Mouse (Mus musculus) 3134 (cell line): ENCODE measurements around the gene Dars2.
A peak's percentile ranks its signal among the peaks of the same experiment; 100 is the strongest.

Experiments
- DNase-seq: peaks from one replicate; pipeline ENCODE4 v3.0.0-alpha.2; 2011; ENCODE audit warnings: low spot score; ENCODE audit not compliant: insufficient read length; ENCODE audit errors: extremely low read depth

Gene Dars2

GRCm38 (mm10) chr1:161070352-161071271 lies at the start of gene Dars2, which contains the start of gene Cenpl:
Gene Dars2, minus strand, starts transcription at chr1:161070658.
Gene Cenpl, plus strand, starts transcription at chr1:161070713.
- peak; percentile 94 for DNase-seq

- DNase-seq: no peak
These were observed 44.1 kb upstream of the Dars2 start for GRCm38 (mm10) chr1:161114591-161114990.

- no peak for DNase-seq
These were observed 38.8 kb upstream of the Dars2 start for GRCm38 (mm10) chr1:161109216-161109615.

DNA sequence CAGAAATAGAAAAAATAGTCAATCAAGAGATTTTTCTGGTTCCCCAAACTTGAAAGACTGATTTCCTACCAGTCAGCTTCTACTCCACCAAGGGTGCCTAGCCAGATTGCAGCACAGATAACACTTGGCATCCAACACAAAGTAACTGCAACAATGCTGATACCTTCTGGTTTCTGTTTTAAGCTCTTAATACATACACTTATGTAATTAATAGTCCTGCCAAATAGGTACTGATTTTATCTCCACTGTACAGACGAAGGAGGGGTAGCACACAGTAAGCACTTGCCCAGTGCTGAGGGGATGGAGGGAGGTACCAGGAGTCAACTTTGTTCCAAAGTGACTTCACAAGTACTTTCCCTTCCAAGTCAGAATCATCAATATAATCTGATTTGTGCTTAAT lies 33.4 kb upstream of the Dars2 start:
- DNase-seq: no peak

- DNase-seq: no peak
These were observed 29.4 kb upstream of the Dars2 start for GRCm38 (mm10) chr1:161099721-161100405.

DNA sequence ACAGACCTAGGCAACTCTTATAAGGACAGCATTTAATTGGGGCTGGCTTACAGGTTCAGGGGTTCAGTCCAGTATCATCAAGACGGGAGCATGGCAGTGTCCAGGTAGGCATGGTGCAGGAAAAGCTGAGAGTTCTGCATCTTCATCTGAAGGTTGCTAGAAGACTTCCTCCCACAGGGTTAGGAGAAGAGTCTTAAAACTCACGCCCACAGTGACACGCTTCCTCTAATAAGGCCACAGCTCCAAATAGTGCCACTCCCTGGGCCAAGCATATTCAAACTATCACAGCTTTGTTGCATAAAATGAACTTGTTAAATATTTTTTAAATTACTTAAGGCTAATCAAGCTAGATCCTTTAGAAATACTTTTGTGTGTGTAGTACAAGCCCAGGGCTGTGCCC lies 6.8 kb upstream of the Dars2 start:
- no peak for DNase-seq

DNA sequence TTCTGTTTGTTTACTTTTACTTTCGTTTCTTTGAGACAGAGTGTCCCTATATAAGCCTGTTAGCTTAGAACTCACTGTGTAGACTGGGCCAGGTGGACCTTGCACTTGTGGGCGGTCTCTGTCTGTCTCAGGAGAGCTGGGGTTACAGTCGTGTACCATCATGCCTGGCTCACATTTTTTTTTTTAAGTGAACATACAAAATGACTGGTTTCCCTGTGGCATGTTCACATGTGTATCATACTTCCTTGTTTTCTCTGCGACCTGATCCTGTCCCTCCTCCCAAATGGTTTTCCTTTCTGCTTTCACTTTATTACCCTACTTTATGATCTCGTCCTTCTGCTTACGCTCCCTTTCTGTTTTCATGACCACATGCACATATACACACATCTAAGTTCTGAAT lies 5.8 kb upstream of the Dars2 start:
- DNase-seq: no peak

- DNase-seq: no peak
These were observed 788 bp upstream of the Dars2 start for GRCm38 (mm10) chr1:161071272-161071620.

GRCm38 (mm10) chr1:161063351-161063750 lies 7.1 kb downstream of the Dars2 start:
- no peak for DNase-seq

DNA sequence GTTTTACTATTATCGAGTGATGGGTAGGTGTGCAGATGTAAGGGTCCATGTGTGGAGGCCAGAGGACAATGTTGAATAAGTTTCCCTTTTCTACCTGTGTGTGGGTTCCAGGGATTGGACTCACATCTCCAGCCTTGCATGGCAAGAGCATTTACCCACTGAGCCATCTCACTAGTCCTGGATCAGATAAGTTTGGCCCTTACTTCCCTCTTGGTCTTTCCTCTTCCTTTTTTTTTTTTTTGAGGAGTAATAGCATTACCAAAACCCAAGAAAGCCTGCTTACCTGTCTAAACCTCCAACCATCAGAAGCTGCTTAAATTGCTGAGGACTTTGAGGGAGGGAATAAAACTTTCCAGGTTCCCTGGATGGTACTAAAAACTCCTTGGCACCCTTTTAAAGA lies 13.3 kb downstream of the Dars2 start:
- DNase-seq: no peak

DNA sequence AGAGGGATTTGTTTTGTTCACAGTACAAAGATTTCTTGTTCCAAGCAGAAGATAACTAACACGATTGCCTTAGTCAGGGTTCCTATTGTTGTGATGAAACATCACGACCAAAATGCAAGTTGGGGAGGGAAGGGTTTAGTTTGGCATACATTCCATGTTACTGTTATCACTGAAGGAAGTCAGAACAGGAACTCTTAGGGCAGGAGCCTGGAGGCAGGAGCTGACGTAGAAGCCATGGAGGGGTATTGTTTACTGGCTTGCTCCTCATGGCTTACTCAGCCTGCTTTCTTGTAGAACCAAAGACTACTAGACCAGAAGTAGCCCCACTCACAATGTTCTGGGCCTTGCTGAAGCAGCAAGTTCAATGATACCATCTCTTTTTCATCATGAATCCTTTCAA lies 23.5 kb downstream of the Dars2 start:
- no peak for DNase-seq

DNA sequence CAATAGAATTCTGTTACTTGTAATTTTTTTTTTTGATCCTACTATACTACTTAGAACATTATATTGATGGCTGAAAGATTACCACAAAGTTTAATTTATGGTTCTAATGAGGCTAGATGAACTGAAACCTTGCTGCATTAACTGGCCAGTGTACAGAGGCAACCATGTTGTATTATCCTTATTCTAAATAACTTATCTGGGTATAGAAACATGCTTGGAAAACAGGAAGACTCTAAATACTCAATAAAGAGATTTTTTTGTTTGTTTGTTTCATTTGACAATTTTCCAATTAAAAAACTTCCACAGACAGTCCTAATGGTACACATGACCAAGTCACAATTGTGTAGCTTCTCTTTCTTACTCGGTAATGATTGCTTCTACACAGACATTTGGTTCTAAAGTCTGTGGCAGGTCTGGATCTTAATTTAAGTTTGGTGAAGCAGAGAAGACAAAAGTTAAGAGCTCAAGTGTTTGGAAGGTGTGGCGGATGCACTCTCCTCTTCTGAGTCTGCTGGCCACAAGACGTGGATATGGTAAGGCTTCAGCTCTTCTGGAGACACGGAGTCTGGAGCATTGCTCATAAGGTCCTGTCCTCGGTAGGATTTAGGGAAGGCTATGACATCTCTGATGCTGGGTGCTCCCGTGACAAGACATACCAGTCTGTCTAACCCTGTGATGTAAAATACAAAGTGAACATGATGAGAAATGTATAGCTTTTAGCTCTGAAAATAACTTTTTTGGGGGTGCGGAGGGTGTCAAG lies 29.0 kb downstream of the Dars2 start:
- DNase-seq: no peak

DNA sequence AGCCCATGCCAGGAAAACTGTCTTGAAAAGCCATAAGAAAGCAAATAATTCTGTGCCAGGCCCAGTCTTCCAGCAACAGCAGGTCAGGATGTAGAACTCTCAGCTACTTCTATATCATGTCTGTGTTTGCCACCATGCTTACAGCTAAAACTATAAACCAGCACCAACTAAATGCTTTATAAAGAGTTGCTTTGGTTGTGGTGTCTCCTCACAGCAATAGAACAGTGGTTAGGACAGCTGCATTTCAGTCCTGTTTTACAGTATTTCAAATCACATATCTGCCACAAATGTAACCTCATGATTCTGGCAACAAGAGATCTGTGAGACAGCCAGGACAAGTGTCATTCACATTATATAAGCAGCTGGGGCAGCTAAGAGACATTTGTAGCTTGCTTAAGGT lies 29.6 kb downstream of the Dars2 start:
- DNase-seq: peak; percentile 45

DNA sequence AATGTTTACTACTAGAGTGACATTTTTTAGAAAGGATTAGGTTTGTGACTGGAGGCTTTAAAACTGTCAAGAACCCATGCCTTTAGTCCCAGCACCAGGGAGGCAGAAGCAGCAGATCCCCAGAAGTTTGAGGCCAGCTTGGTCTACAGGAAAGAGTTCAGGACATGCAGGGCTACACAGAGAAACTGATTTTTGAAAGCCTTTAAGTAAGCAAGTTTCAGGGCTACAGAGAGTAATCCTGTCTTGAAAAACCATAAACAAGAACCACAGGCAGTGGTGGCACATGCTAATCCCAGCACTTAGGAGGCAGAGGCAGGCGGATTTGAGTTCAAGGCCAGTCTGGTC lies 30.1 kb downstream of the Dars2 start:
- DNase-seq: peak; percentile 67

- DNase-seq: peak; percentile 71
These were observed 30.6 kb downstream of the Dars2 start for GRCm38 (mm10) chr1:161039741-161040425.

DNA sequence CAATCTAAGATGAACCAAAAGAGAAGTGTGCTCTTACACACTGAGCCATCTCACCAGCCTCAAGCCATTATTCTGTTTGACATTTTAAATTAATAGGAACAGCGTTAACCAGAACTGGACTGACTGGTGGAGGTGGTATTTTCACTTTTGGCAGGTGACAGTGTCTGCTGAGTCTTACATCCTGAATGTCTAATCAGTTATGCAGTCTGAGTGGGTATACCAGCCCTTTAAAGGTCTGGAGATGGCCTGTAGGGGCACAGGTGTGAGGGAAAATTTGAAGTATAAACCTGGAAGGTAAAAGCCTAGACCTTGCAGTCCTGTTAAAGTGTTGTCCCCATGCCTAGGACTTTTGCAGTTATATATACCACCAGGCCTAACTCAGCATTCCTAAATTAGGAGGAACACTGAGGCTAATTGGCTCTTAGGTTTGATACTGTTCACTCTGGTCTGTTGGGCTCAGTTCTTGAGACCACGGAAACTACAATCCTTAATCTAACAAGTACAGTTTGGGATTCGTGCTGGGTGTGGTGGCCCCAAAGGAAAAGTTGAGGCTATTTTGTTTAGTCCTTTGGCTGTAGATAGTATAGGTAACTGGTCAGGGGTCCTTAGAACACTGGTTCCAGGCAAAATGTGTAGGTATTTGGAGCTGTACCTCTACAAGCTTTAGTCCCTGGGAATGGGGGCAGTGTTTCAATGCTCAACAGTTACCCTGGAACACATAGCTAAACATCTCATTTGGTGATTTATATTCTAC lies 31.3 kb downstream of the Dars2 start:
- DNase-seq: peak; percentile 31

- no peak for DNase-seq
These were observed 32.5 kb downstream of the Dars2 start for GRCm38 (mm10) chr1:161038004-161038403.

- DNase-seq: peak; percentile 27
These were observed 32.9 kb downstream of the Dars2 start for GRCm38 (mm10) chr1:161037599-161037998.

DNA sequence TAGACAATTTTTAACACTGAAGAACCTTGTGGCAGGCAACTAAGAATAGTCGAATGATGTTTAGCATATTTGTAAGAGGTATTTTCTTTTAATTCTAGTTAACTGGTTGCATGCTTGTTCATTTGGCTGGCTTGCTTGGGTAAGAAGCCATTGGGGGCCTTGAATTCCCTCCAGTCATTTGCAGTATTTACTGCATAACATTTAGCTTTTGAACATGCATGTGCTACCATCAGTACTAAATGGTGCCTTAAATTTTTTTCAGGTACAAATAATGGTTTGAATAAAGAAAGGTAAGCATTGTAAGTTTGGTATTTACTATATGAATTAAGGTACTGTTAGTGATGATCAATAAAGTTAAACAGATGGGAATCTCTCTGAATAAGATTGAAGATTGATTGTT lies 33.4 kb downstream of the Dars2 start:
- DNase-seq: peak; percentile 26

DNA sequence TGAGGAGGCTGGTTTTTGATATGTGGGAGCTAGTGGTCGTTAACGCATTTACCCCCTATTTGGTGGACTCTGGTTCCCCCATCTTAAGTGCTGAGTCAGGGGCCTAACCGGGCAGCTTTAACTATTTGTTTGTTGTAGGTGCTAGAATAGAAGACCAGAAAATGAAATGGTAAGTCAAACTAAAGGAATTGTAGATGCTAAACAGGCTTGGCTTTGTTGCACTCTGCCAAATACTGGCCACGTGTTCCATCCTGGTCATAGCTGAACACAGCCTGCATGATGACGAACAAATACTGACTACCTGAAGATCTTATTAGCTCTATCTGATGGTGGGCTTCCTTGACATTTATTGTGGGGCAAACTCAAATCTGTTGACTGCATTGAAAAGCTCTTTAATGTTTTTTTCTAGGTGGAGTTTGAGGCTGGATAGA lies 34.0 kb downstream of the Dars2 start:
- DNase-seq: peak; percentile 27
